Mouse (Mus musculus) right cerebral cortex, postnatal 4 days (tissue): ENCODE data around the gene Azin2.

Experiments
- DNase-seq: peaks from one replicate; pipeline ENCODE4 v3.0.0-alpha.2; 2022

Gene Azin2

DNA sequence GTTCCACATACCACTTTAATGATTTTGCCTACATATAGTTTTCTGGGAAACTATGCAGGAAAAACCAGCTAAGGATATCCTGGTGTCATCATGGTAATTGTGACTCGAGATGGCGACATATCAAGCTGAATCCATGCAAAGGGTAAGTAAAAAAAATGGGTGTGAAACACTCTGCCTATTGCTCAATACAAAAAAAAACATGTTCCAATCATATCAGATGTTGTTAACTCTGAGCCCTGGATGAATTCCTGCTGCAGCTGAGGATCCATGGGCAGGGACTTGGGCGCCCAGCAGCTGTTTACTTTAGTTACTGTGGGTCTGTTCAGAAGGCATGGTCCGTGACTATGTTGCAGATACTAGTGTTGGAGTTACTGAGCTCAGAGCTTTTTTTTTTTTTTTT, 14.3 kb upstream of the Azin2 start:
- DNase-seq: no peak

DNA sequence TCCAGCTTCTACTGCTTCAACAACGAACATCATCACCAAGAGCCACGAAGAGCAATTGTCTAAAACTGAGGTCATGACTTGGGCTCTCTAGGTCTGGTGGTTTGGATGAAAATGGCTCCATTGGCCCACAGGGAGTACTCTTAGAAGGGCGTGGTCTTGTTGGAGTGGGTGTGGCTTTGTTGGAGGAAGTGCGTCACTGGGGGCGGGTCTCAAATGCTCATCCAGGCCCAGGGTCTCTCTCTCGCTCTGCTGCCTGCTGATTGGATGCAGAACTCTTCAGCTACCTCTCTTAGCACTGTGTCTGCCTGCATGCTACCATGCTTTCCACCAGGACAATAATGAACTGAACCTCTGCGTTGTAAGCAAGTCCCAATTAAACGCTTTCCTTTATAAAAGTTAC, 12.4 kb upstream of the Azin2 start:
- no peak for DNase-seq

DNA sequence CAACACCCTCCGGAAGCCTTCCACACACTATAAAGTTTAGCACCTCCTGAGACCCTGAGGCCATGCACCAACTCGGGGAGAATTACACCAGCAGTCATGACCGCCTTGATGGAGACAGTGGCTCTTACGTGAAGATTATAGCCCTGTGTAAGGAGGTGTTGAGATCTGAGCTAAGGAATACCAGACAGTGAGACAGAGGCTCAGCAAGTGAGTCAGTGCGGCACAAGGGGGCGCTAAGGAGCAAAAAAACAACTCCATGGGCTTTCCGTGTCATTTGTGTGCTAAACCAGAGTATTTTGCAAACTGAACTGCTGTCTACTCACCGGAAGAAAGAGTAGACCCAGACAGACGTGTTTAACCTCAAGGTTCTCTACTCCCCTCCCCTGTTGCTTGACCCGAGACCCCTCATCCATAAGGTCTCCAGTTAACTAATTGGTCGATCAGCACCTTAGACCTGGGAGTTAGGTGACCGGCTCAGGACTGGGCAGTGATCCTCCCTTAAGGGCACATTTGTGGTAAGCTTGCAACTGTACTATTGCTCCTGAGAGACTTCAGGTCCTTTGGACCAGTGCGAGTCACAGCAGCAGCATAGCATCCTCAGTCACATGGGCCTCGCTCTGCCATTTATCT, 8.9 kb upstream of the Azin2 start:
- peak; percentile 95 for DNase-seq

DNA sequence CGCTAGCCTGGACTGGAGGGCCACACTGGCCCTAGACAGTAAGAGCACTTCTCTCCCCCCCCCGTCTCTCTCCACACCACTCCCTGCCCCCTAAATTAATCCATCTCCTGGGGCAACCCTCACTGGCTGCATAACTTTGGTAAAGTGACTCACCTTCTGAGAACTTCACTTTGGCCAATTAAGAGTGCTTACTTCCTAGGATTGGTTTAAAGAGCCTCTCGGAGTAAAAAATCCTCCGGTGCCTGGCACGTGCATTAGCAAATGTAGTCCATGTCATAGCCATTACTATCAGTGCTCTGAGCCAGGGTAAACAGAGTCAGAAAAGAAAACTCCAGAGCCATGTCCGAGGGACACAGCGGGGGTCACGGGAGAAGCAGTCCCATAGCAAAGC, 8.2 kb upstream of the Azin2 start:
- no peak for DNase-seq

DNA sequence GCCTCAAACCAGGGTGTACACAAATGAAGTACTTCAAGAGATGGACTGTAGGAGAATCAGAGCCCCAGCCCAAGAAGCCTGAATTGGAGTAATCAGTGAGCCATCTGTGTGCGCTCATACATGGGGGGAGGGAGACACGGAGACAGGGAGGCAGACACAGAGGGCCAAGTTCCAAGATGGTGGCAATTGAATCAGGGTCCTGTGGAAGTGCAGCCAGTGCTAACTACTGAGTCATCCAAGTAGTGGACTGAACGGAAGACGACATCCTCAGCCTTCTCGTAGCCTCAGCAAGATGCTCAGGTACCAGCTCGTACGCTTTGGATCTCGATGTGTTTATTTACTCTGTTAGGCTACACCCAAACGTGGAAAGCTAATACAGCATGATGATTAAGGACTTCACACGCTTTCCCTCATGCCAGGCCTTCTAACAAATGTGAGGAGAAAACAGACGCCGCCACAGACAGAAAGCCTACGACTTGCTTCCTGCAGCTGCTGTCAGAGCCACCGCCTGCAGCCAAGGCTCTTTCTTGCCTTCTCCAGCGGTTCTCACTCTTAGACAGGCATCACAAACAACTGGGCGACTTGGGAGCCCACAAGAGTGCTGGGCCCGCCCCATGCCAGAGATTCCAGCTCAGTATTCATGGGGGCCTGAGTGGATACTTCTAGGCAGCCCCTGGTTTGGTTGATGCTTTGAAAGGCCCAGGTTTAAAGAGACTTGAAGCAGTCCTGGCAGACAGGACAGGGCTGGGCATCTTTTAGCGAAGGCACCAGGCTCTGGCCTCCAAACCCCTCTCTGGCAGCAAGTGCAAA, 7.6 kb upstream of the Azin2 start:
- DNase-seq: no peak

DNA sequence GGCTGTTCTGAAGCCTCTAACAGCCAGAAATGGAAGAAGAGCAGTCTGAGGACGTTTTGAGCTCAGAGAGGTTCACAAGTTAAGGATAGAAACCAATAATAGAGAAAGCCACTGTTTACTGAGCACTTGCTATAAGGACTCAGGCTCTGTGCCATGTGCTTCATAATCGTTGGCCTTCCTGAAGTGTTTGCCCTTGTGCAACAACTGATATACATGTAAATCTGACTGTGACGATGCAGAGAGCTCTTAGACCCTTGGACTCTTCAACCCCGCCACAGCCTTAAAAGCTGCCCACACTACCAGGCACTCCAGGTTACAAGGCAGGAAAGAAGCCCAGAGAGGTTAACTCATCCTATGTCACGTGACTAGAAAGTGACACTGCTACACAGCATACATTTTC, 6.8 kb upstream of the Azin2 start:
- no peak for DNase-seq

DNA sequence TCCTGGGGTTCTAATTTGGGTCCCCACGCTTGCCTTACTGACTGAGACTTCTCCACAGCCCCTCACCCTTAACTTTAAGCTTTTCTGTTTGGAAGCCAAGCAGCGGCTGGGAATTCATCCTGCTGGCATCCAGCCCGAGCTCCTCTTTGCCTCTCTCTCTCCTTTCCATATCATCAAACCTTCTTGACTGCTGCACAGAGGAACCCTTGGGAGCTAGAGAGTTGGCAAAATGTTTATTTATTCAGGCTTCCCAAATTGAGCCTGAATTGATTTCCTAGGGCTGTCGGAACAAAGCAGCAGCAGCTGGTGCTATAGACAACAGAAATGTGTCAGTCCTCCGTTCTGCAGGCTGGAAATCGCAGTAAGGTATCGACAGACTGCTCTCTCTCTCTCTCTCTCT, 4.5 kb upstream of the Azin2 start:
- peak; percentile 58 for DNase-seq

DNA sequence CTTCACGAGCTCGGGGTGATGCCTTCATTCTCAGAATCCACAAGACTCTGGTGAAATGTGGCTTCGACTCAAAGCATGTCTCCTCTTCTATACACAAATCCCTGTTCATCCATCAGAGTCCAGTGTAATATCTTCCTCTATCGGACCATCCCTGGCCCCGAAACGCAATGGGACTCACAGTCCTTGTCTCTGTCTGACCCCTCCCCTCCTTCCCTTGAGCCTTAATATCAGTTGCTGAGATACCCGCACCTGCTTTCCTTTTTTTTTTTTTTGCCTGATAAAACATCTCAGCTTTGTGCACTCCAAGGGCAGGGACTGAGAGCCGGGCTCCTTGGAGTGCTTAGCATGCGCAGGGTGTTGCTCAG, 666 bp upstream of the Azin2 start:
- DNase-seq: no peak

DNA sequence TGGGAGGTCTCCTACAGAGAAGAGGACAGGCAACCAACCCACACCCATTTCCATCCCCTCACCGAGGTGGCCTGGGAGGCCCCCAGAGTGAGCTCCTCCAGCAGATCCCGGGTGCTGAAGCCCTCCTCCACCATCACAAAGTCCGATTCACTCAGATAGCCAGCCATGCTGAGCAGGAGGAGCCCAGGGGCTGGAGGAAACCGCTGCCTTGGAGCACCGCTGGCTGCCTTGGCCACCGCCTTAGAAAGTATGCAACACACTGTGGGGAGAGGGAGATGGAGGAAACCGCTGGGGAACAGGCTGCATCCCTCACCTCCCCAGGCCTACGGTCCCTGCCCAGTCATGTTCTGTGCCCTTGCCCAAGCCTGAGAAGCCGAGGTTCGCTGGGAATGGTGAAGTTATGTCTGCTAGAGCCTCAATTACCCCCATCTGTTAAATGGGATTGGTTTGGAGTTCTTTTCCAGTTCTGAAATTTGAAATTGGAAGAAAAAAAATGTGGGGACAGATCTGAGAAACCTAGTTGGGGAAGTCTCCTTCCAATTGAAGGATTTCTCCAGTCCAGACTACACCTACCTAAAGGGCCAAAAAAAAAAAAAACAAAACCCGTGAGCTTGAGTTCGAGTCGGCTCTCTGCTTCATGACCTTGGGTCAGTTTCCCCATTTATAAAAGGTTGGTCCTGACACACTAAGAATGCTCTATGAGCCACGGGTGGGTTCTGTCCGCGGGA, 777 bp downstream of the Azin2 start:
- no peak for DNase-seq

DNA sequence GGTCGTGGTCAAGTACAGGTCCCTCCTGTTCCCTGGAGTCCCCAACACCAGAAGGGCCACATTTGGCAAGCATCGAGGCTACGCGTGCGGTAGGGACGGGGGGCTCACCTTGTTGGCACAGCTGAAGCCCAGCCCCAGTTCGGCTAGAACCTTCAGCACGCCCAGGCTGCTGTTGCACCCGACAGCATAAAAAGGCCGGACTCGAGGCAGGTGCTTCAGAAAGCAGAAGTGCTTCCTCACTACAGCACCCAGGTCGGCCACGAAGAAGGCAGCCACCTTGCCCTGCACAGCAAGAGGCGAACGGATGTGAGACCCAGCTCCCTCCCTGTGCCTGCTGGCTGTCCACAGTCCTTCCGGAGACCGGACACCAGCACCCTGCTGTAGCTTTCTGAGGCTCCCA, 2.6 kb downstream of the Azin2 start:
- no peak for DNase-seq

DNA sequence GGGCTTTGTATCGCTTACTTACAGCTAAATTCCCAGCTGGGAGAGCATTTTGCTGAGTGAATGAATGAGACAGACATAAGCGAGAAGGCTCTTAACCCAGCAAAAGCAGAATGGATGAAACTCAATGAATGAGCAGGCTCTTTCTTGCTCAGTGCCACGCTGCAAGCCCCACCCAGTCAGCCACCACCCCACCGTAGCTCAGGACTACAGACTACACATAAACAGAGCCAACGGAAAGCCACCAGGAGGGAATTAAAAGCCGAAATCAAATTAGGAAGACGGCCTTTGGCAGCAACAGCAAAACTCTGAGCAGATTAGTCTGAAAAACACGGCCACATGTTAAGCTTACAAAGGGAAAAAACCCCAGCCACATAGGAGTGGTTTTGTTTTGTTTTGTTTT, 3.4 kb downstream of the Azin2 start:
- no peak for DNase-seq

DNA sequence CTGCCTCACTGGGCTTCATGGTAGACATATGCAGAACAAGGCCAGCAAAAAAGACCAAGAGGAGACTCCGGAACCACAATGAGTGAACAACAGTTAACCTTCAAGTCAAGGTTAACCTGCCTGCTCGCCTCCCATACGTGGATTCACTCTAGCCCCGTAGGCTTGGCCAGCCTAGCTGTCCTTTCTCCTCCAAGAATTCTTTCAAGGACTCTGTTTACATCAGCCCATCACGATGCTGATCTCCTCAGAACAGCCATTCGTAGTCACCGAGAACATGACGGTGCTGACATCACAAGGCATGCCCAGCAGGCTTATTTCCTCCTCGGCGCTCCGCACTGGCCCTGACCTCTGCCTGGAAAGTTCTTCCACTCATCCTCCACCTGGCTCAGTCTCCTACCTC, 4.1 kb downstream of the Azin2 start:
- DNase-seq: no peak

DNA sequence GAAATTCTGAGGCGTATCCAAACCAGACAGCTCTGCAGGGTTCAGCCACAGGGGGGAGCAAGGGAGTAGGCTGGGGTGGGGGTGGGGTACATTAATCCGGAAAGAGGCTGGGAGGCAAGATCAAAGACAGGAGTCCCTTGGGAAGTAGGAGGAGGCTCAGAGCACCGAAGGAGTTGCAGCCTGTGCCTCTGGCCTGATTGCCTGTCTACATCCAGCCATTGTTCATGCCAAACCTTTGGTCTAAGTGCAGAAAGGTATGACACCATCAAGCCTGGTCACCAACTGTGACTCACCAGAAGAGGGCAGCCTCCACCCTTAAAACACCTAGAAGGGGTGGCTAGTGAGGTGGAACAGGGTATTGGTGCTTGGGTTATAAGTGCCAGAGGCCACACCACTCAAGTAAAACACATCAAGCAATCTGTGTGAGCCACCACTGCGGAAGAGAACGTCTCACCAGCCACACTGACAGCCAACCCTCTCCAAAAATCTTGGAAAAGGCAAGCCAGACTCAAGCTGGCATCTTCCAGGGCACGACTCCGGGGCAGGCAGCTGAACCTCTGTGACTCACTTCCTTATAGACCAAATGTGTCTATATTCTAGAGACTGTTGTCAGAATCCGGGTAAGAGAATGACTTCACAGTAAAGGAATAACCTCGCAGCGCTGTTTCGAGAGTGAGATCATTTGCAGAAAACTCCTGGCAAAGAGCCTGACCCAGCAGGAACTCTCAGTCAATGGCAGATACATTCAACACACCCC, 4.9 kb downstream of the Azin2 start:
- peak; percentile 48 for DNase-seq

DNA sequence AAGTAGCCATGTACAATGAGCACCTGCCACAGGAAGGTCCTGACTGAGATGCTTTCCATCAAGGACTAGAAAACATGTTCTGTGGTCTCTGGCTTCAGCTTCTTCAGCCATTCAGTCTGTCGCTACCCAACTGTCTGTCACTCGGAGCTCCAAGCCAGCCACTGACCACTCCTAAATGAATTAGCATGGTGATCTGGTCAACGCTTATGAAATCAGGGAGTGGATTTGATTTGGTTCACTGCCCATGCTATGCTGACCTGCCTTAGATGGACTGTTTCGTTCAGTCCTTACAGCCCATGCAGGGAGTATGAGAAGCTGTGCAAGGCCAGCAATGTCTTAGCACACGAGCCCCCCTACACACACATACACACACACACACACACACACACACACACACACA, 8.4 kb downstream of the Azin2 start:
- no peak for DNase-seq

DNA sequence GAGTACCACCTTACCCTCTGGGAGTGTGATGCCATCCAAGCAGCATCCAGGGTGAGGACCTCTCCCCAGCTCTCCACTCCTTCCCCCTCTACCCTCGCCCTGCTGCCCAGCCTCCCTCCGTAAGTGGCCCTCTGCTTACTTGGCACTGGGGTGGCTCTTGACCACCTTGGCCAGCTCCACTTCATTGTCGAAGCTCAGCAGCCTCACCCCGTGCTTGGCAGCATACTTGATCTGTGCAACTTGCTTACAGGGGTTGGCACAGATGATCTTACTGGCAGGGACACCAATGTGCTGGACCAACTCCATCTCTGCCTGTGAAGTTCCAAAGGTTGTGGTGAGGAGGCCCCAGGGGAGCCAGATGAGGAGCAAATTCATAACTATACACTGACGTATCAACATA, 11.8 kb downstream of the Azin2 start:
- peak; percentile 11 for DNase-seq

DNA sequence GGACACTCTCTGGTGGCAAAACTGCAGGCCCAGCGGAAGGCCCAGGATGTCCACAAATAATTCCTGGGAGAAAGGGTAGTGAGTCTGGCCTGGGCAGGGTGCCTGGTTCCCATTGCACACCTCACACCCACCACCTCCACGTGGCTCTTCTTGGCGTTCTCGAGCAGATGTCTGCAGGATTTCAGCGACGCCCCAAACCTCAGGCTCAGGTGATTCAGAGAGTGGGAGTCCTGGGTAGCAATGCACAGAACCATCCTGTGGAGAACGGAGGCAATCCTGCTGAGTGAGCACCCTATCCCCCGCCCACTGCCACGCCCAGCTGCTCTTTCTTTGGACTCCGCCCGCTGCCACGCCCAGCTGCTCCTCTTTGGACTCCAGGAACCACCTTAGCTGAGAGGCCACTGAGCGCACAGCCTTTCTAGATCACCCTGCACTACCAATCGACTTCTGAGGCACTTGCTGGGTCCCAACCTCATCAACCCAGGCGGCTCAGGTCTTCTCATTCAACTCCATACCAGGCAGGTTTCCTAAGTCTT, 12.7 kb downstream of the Azin2 start:
- DNase-seq: no peak

DNA sequence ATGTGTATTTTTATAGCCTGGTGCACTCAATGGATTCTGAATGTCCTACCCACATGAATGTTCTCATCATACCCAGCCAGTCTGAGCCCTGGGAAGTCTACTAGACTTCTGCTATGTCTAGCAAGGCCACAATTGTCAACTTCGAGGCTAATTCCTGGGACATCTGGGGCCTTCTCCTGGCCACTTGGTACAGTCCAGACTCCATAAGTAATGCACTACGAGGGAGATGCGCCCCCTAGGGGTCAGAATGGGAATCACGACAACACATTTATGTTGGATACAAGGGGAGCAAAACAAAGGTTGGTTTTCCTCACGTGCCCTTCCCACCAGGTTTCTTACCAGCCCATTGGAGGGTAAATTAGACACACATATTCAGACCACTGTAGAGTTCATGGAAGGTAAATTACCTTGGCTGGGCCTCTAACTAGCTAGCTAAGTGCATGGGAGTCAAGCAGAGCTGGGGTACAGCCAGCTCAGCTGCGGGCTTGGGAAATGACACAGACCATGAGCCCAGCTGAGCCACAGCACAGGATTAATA, 14.0 kb downstream of the Azin2 start:
- DNase-seq: peak; percentile 57

DNA sequence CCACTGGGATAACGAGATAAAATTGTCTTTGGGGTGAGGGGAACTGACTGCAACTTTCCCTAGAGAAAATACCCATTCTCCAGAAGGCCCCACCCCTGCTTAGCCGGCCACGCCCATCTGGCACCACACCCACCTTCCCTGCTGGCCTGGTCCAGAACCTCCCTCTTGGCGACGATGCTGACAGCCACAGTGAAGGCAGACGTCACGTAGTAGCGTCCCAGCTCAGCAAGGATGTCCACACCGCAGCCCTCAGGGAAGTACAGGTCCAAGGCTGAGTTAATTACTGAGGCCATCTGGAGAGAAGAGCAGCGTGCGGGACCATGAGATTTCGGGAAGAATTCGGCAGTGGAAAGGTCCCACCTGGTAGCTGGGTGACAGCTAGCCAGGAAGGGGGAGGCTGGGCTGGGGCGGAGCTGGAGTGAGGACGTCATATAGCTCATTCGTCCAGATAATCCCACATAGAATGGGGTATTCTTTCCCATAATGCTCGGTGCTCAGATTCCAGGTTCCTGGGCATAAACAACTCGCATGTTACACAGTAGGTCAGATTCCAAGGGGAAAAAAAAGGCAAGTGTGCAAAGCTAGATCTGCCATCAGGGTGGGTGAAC, 14.8 kb downstream of the Azin2 start:
- DNase-seq: peak; percentile 13

DNA sequence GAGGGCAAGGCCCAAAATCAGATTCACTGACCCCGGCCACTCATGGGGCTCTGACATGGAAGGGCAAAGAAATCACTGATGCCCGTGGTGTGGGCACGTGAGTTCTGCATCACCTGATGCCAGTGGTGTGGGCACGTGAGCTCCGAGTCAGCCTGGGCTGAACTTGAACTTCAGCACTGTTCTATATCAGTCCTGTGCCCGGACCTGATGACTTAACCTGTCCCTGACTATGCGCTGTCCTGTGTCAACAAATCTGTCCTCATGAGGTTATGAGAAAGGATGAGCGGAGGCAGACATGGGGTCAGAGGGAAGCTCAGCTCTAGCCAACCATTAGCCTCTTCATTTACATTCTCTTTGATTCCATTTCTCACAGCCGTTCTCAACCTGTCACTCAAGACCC, 15.5 kb downstream of the Azin2 start:
- DNase-seq: no peak

DNA sequence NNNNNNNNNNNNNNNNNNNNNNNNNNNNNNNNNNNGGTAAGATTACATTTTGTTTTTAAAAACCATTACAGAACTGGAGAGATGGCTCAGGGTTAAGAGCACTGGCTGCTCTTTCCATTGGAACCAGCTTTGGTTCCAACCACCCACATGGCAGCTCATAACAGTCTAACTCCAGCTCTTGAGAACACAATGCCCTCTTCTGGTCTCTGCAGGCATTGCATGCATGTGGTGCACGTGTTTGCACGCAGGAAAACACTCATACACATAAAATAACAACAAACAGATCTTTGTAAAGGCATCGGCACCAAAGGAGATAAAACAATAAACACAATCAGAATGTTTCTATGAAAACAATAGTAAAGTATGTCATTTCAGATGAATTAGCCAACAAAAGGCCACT, 19.9 kb downstream of the Azin2 start:
- DNase-seq: no peak

DNA sequence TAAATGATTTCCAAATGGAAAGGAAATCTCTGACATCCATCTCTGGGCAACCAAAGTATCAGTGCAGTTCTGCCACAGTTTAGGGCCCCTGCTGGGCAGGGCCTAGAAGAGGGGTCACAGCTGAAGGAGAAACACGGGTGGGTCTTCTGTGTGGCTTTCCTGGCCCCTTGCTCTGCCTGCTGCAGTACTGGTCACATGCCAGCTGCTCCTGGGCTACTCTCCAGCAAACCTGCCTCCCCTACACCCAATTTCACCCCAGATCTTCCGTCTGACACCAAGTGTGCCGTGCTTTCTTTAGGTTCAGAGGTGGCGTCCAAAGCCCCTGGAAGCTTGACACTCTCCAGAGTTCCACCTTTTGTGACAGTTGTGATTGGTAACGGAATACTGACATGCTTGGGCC, 26.6 kb downstream of the Azin2 start:
- DNase-seq: no peak

DNA sequence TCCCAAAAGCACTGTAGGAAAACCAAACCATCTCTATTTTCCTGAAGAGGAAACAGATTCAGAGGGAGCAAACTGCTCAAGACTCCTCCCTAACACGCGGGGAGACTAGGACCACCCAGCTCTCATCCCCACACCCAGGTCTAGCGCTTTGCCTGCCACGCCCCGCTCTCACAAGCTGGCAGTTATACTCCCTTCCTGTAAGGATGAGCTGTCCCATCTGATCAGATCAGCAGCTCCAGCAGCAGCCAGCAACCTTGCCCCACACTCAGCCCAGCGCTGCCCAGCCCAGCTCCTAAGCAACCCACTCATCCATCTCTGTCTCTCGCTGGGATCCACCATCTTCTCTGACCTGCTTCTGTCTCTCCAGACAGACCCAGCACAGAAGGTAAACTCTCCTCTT, 29.5 kb downstream of the Azin2 start:
- DNase-seq: no peak
